Mouse (Mus musculus): ENCODE measurements at regions not wholly inside any gene's neighbourhood (a gene's known extent, or its start where the extent isn't known, plus 50 kb on each side); places are given as distances from the start of the nearest gene placed in this dataset.

DNA sequence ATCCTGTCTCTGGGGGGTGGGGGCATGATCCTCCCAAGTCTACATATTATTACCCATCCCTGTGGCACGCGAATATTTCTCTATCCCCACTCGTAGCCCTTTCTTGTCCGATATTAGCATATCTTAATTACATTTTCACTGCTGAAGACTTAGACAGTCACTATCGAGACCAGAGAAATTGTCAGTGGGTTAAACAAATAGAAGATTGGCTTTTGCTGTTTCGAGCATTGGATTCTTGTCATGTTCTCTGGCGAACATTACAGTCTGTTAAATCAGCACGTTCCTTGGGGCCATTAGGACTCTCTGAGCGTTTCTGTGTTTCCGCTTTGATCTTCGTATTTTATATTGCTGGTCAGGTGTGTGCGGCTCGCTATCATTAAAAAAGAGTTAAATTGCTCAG, 129.6 kb upstream of the Psmd7 start:
- DNase-seq, result no peak

DNA sequence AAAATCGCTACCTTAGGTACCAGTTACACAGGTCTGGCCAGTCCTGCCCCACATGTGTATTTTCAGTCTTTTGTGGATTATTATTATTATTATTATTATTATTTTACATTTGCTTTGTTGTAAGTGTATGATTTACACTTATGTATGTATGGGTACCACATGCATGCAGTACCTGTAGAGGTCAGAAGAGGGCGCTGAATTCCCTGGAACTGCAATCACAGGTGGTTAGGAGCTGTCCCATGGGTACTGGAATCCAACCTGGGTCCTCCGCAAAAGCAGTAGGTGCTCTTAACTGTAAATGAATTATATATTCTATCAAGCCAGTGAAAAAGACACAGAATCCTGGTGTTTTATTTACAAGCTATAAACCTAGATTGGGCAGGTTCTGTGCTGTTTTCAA, 131.4 kb upstream of the Psmd7 start:
- DNase-seq, result no peak

DNA sequence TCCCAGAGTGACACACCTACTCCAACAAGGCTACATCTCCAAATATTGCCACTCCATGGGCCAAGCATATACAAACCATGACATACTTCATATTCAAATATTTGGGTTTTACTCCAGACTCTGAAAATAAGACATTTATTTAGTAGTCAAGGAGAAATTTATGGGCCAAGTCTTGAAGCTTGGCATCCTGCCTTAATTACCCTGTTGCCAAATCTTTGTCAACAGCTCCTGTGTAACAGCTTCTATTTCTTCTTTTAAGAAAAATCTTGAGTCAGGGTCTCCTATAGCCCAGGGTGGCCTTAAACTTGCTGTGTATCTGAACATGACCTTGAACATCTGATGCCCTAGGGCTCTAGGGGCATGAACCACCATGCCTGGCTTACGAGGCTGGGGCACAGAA, 138.5 kb upstream of the Psmd7 start:
- no peak for DNase-seq

DNA sequence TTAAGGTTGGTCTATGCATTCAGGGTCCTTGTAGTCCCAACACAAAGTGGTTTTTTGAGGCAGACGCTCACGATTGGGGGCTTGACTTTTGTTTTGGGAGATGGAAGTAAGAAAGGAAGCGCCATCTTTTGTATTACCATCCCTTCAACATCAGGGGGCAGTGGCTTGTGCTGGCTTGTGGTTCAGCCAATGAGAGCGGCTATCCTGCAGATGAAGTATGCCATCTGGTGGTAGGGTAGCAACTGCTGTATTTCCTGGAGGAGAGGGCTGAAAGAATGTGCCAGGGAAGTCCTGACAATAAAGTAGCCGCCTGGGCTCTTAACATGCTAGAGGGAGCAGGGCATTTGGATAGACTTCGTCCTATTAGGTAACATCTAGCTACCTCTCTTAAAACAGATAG, 139.0 kb upstream of the Psmd7 start:
- no peak for DNase-seq

DNA sequence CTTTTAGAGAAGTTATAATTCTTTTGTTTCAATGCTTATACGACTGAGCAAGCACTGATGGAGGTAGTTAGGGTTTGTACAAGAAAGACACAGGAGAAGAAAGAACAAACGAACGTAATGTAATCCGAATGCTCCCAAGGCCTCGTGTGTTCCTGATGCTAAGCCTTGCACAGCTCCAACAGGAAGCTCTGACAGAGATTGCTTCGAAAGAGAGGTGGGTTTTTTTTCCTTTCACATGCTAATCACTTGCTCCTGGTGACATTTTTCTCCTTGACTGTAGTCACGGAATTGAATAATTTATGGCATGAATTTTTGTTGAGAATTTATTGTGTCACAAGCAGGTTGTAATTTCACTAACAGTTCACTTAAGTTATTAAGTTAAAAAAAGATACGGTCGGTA, 150.8 kb upstream of the Psmd7 start:
- no peak for DNase-seq

DNA sequence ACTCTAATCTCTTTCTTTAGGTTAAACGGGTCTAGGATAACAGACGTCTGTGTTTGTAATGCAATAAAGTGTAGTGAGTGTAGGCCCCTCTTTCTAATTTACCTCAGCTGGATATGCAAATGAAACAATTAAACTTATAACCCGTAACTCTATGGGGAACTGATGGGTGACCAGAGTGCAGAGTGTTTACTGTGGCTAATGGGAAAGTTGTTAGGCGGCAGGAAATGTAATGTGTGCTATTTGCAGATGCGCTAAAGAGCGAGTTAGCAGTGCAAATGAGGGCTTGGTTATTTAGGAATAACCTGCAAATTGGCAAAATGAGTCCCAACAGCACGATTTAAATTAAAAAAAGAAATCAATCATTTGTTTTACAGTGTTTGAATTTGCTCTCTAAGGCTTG, 168.8 kb upstream of the Psmd7 start:
- no peak for DNase-seq

DNA sequence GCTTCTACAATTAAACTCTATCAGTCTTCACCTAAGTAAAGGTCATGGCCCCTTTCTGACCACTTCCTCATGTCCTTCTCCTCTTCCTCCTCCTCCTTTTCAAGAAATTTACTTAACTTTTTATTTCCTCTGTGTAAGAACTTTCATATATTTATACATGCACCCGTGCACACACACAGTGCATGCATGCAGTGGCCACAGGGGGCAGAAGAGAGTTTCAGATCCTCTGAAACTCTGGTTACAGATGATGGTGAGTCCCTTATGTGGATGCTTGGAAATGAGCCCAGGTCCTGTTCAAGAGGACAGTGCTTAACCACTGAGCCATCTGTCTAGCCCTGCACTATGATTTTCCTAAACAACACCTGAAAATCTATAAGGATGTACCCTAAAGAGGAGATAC, 170.4 kb upstream of the Psmd7 start:
- no peak for DNase-seq

DNA sequence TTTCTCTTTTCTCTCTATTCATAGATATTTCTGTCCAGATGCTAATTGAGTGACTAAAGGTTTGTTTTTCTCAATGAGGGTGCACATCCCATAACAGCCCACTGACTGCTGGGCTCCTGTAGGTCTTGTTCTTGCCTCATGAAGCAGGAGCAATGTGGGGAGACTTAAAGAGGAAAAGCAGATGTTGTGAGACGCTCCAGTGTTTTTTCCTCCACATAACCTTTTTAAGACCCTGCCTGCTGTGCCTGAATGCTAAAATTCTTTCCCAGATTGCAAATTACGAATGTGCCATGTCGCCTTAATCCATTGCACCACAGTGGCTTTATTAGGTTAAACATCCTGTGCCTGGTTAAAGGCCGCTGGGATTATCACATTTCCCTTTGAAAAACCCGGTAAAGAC, 165.5 kb upstream of the Zfhx3 start:
- DNase-seq, result no peak

DNA sequence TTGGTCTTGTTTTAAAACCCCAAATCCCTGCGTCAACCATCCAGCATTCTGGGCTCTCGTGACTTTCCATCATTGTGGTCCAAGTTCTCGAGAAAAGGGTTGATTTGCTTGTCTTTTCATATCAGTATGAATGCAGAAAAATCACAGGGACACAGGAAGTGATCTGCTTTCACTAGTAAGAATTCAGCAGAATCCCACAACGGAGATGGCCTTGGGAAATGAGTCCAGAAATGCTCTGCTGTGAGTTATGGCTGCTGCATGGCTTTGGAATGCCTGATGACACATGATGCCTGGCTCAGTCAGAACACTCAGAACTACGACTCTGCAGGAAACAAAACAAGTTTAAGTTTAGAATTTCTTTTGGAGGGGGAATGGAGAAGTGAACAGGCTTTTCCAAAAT, 156.7 kb upstream of the Zfhx3 start:
- DNase-seq, result no peak

DNA sequence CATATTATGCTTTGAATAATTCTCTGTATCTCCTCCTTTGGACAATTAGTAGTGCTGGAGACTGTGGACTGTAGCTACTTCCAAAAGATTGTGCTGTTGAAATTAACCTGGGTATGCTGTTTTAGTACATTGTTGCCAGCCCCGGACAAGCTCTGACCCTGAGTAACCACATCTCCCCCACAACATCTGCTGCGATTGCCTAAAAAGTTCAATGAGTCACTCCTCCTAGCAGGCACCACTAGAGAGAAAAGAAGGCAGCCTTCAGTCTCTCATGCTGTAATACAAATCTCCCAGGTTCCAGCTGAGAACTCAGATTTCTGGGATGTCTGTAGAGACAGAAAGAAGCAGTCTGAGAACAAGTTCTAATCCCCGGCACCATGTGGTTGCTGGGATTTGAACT, 150.2 kb upstream of the Zfhx3 start:
- no peak for DNase-seq

DNA sequence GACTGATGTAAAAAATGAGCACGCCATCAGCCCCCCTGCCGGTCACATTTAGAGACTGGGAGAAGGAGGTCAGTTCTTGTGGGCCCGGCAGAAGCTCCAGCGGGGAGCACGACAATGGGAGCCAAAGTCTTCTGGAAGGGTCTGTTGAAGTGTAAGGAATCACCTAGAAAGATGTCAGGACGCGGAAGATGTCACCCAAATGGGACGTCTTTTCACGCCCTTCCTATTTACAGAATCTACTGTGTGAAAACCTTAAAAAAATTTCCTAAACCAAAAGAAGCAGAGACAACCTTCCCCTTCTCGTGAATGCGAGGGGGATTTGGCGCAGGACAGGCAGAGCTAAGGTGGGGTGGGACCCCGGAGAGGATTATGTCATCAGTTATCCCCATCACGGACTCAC, 127.5 kb upstream of the Zfhx3 start:
- no peak for DNase-seq

DNA sequence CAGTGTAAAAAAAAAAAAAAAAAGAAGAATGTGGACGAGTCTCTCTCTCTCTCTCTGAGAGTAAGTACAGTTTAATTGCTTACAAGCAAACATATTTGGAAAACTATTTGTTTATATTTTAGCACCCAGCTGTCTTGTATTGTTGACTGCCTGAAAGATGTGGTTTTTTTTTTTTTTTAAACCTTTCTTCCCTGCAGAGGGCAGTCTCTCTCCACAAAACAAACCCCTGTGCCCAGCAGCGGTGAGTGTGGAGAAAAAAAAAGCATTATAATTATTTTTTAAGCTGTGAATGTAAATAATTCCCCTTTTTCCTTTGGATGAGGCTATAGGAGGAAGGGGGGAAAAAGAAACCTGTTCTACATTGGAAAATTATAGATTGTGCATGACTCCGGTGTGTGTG, 126.7 kb upstream of the Zfhx3 start:
- no peak for DNase-seq

DNA sequence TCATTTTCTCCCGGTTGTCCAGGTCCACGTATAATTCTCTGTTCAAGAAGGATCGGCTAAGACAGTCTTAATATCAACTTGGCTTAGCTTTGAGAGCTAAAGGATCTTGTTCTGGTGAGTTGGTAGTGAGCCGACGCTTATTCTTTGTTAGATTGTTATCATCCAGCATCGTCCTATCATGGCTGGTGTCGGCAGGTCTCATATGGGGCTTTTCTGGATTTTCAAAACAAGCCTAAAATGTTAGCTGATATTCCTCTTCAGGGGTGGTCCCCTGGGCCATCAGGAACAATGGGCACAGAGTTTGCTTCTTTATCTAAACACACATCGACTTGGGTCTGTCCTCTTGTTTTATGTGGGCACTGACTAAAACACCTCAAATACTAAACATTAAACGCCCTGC, 124.6 kb upstream of the Zfhx3 start:
- DNase-seq, result no peak

DNA sequence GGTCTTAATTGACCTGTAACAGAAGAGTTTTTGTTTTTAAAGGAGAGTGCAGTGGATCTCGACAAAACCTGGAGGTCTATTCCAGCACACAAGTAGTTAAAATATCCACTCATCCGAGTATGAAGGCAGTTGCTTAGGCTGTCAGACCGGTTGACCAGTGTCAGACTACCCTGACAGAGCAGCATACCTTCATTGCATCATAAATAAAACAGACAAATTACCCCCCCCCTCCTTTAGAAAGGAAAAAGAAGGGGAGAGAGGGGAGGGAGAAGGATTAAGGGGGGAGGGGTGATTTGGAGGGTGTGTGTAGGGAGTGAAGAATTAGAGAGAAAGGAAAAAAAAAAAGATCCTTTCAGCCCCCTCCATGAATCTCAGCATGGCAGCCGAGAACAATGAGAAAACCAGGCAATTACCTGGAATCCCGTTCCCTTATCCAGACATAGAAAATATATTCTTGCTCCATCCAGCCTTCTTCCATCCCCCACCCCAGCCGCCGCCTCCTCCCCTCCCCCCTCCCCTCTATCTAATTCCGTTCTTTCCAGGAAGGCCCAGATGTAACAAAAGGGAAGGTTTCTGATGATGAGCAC, 122.2 kb upstream of the Zfhx3 start:
- no peak for DNase-seq

DNA sequence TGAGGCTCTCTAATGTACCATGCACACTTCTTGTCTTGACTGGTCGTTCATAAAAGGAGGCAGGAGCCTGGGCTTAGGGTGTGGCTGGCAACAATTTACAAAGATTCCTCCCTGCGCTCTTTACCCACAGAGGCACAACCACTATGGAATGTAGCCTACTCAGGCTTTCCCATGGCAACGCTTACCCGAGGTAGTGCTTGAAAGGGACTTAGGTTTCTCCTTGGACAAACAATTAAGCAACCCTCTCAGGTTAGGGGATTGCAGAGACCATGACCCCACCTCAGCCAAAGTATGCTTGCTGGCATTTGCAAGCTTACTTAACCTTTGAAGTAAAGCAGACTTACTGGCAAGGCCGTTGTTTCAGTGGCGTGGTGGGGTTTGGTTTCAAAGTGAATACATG, 120.9 kb upstream of the Zfhx3 start:
- no peak for DNase-seq

DNA sequence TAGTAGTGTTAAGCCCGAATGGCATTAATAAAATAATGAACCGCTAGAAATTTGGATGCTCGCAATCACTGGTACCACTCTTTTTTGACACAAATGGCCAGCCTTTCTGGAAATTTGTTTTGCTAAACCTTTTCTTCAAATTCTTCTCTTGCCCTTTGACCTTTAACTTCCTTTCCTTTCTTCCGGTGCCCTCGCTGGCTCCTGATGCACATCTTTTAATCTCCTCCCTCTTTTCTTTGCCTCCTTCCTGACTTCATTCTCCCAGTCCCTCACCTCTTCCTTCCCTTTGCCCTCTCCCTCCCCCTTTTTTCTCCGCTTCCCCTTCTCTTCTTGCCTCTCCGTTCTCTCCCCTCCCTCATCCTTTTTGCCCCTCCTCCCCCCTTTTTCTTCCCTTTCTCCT, 118.3 kb upstream of the Zfhx3 start:
- no peak for DNase-seq

DNA sequence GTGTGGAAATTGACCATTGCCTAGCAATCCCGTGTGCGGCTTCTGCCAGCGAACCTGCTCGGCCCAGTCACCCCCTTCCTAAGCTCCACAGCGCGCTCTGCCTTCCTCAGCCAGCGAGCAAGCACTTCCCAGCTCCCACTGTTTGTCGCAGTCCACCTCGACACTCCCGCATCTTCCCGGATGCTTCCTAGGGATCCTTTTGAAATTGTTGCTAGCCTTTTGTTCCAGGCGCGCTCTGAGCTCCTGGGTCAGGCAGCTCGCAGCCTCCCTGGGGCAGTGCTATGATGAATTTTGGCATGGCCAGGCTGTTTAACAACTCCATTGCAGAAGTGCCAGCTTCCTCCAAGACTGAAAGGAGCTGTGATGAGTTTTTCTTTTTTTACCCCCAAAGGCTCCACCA, 117.8 kb upstream of the Zfhx3 start:
- peak; percentile 14 for DNase-seq

DNA sequence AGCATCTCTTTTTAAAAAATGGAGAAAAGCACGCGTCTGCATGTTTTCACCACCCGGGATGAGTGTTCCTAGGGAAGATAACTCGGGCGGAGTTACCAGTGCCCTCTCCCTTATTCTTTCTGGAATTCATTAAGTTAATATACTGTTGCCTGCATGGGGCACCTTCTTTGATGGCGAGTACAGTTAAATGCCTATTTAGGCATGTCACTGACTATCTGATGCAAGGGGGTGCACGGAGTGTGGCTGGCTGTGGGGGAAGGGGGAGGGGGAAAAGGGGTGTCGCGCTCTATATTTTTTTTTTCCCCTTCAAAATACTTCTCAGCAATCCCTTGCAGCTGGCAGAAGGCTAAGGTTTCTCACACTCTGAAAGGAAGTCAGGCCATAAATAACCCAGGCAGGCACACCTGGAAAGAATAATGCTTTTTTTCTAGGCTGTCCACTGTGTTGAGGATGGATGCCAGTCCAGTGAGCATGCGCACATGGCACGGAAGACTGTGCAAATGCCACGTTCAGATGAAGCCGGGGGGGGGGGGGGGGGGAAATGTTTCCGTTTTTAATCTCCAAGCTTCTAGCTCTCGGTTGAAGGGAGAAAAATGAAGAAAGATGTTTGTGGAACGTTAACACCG, 114.8 kb upstream of the Zfhx3 start:
- no peak for DNase-seq

DNA sequence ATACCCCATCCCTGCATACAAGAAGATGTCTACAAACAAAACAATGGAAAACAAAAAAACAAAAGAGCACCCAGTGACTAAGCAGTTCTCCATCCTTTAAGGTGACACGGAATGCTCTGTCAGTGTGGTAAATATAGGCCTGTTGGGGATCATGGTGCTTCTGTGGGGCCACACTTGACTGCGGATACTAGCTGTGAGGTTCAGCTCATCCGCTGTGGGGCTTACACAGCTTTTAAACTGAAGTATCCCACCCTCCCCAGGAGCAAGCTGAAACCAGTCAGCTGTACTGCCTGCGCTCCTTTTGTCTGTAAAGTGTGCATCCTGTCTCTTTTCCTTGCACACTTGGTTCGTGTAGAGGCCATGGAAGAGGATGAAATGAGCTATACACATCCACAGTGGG, 113.9 kb upstream of the Zfhx3 start:
- no peak for DNase-seq

DNA sequence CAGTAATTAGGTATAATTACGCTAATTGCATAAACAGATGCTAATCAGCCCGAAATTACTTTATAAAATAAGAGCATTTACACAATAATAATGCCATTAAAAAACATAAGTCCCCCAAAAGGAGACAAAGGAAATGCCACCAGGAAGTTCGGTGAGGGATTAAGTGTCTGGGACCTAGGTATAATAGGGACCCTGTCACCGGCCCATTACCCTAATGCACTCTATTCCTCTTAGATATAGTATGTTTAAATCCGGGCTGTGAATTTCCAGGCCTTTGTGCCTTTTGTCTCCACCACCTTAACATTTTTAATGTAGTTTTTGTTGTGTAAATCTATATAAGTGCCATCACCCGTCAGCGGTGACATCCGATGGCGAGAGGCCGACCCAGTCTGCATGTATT, 109.0 kb upstream of the Zfhx3 start:
- no peak for DNase-seq

DNA sequence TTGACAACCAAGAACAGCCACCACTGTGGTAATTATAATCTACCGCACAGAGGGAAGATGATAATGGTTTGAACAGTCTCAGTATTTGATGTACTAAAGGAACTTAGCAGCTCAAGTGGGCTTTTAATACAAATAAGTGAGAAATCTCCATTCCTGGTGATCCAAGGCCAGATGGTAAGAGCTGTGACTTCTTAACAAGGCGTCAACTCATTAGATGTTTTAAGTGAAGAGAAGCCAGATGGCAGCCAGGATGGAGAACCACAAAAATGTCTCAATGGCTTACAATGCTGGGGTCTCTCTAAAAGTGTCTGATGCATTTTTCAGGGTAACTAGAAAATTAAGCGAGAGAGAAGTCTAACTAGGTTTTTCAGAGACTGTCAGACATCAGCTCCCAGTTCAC, 96.3 kb upstream of the Zfhx3 start:
- no peak for DNase-seq

DNA sequence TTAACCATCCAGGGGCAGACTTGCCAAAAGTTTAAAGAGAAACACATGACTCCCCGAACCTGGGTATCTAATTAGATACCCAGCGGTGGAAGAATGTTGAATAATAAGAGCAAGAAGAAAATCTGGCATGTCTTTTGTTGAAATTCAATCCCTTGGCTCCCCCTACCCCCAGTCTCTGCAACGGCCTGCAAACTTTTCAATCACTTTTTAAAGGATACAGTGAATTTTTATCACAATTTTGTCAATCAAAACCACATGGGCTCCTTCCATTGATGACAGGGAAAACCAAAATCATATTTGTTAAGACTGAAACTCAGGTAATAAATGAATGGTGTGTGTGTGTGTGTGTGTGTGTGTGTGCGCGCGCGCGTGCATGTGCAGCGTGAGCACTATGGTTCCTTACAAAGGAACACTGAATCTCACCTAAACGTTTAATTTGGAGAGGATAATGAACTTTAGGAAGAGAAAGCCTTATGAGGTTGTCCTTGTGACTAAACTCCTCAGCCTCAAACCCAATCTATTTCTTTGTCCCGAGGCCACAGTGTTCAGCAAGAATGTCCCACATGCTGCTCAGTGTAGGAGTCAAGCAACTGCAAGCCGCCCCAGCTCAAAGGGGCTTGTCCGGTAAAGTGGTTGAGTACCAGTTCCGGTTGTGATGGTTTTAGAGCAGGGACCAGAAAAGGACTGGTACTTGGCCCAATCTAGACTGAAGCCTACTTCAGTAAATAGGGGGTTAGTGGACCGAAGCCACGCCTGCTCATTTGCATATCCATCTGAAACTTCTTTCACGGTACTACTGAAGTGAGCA, 91.0 kb upstream of the Zfhx3 start:
- DNase-seq, result no peak

DNA sequence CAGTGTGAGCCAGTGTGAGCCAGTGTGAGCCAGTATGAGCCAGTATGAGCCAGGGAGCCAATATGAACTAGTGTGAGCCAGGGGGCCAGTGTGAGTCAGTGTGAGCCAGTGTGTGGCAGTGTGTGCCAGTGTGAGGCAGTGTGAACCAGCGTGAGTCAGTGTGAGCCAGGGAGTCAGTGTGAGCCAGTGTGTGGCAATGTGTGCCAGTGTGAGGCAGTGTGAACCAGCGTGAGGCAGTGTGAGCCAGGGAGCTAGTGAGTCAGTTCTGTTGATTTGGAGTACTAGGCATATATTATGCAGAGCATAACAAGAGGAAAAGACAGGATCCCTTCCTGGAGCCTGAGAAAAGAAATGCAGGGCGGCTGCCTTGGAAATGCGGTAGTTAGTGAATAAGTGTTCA, 82.7 kb upstream of the Zfhx3 start:
- no peak for DNase-seq

DNA sequence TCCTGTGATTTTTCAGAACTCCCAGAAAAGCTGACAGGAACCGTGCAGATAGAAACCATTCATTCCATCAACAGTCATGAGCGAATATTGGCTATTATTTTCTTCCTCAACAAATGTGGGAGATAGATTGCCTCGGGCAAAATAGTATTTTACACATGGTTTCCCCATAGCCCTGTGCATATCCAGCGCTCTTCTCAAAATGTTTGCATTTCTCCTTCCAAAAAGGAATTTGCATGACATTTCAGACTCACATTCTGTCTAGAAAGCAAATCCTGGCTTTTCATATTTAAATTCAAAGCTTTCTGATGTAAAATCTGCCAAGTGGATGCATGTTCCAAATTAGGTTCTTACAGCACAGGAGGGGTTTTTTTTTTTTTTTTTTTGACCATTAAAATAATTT, 82.2 kb upstream of the Zfhx3 start:
- DNase-seq, result no peak
